Mouse (Mus musculus) megakaryocyte progenitor cell, adult 5-6 weeks (primary cell): Measurements from ENCODE around the gene Adck1. TPM values are rescaled to one million over a fixed set of nuclear protein-coding genes. Genes with fewer than 3 reads are reported as not detected.
A peak's percentile ranks its signal among the peaks of the same experiment; 100 is the strongest.

Source experiments
- ATAC-seq: replicated peaks from 2 replicates; pipeline ENCODE4 v1.8.0; 2016; ENCODE audit warnings: mild to moderate bottlenecking, moderate TSS enrichment, inconsistent platforms; ENCODE audit not compliant: poor library complexity
- total RNA-seq, 2 experiments: library from RNA; stranded (forward) in 1 of 2; stranded (reverse) in 1 of 2; fragments of 157-497, 149-512 nt in 1 of 2; fragments of 200-1000 nt in 1 of 2; gene quantifications; 2 replicates each; pipeline versions ENCODE4 v1.2.3 to v1.2.4; 2015 to 2017

Gene Adck1
- total RNA-seq, 2 experiments from 2014 or later, result 11.8 to 25.7 TPM

DNA sequence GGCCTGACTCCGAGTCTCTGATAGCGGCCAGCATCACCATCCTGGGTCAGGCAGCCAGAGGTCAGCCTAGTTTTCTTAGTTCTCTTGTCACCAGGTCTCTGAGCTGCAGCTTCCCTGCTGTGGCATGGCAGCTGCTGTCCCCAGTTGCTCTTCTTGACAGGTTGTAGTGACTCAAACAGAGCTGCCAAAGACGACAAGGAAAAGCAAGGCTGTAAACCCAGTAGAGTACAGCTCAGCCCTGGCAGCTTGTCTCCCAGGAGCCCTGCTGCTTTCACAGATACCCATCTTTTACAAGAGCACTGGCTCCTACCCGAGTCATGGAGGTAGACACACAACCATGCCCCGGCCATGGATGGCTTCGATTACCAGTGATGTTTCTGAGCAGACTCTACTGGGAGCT, 108.3 kb downstream of the Adck1 start:
- ATAC-seq, result no peak

- ATAC-seq, result 0 out of 2 replicates have a peak, but pooled peaks have one; percentile 18
Observed at GRCm38 (mm10) chr12:88471884-88472283, 111.5 kb downstream of the Adck1 start.

DNA sequence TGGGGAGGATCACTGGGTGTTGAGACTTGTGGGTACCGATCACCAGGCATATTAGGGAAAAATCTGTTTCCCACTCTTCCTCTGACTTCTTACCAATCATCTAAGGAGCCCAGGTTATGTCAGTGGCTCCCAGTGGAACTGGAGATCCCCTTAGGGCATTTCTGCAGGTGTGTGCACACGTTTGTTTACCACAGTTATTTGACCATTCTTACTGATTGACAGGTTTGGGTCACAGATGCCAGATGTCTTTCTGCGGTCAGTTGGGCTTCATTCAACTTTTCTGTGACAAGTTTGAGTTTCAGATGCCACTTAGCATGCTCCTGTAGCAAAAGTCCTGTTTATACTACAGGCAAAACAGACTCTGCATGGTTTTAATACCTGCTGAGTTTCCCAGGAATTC, 112.5 kb downstream of the Adck1 start:
- no peak for ATAC-seq

GRCm38 (mm10) chr12:88473796-88474195, 113.4 kb downstream of the Adck1 start:
- ATAC-seq, result no peak

DNA sequence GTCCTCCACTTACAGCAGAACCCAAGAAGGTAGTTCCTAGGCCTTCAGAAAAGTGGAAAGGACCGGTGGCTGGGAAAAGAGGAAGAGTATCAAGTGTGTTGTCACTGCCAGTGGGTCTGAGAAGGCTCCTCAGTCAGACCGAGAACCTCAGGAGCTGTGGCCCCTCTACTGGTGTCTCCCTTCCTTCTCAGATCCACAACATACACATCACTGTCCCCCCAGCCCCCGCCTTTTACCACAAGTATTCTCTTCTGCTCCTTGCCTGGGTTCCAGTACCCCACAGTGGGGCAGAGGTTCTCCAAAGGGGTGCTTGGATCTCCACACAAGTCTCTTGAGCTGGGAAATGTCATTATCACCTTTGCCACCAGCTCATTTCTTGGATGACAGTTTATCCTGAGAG, 115.5 kb downstream of the Adck1 start:
- no peak for ATAC-seq

- no peak for ATAC-seq
Observed at GRCm38 (mm10) chr12:88476702-88477101, 116.3 kb downstream of the Adck1 start.

GRCm38 (mm10) chr12:88481657-88482056, 121.3 kb downstream of the Adck1 start:
- ATAC-seq, result no peak

DNA sequence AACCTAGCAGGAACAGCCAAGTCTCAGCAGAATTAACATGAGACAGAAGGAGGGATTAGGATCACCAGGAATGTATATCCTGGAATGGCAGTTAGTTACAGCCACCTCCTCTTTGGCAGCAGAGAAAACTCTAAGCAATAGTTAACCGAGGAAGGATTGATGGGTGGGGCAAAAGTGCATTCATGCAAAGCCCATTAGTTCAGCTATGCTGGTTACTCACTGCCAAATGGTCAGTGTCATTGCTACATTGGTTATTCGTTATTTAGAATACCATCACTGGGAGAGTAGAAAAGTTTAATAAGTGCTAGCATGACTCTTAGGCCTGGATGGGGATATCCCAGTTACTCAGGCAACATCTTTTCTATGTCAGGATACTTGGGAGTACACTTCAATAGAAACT, 130.5 kb downstream of the Adck1 start:
- no peak for ATAC-seq

Other genes with a start within 250 kb of the Adck1 start
- gene Gm10436, start 178.4 kb upstream of the Adck1 start, total RNA-seq (2015), result not detected in 2 replicates
- not detected in 2 replicates for gene Gm10436, start 178.4 kb upstream of the Adck1 start, total RNA-seq (2017)
- not detected in 2 replicates for gene Gm8332, start 110.5 kb upstream of the Adck1 start, total RNA-seq (2015)
- gene Gm8332, start 110.5 kb upstream of the Adck1 start, total RNA-seq (2017), result not detected in 2 replicates
- not detected in 2 replicates for gene Gm5662, start 86.1 kb upstream of the Adck1 start, total RNA-seq (2015)
- not detected in 2 replicates for gene Gm5662, start 86.1 kb upstream of the Adck1 start, total RNA-seq (2017)
- gene Gm5039, start 36.5 kb upstream of the Adck1 start, total RNA-seq (2015), result not detected in 2 replicates
- gene Gm5039, start 36.5 kb upstream of the Adck1 start, total RNA-seq (2017), result not detected in 2 replicates